8 mouse cellular contexts compared by ENCODE assay signal in the genomic region with DNA sequence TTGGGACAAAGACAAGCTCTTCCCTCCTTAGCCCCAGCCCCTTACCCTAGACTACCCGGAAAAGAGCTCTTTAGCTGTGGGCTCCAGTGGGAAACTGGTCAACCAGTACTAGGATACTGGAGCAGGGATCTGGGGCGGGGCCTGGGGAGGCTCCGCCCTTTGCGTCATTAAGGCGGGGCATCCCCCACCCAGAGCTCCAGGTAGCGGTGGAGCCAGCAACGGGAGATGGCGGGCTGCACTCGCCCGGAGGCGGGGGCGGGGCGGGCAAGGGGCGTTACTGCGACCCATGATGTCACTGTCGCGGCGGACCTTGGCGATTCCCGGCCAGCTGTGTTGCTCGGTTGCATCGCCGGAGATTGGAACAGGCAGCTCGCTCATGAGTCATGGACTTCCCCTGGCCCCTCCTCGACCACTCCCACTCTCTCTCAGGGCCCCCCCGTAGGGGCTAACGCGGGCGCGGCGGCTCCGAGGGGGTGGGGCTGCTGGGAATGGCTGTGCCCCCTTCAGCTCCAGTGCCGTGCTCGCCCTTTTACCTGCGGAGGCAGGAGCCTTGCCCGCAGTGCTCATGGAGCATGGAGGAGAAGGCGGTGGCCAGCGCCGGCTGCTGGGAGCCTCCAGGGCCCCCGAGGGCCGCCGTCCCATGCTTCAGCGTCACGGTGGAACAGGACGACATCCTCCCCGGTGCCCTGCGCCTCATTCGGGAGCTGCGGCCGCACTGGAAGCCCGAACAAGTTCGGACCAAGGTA. TPM values are rescaled to one million over a fixed set of nuclear protein-coding genes. Genes with fewer than 3 reads are reported as not detected.
A peak's percentile ranks its signal among the peaks of the same experiment; 100 is the strongest.
DNase-seq lines count a peak whose midpoint lies in the region; ATAC-seq and TF ChIP-seq lines count a peak whose summit lies in the region.

A gene (plus strand): TSS at position 297 of the 746 bp plus-strand sequence.

- TF ChIP-seq CTCF in MEL (IDR thresholded peaks at IDR 0.05 in 2 of 3, conservative IDR thresholded peaks at IDR 0.05 in 1 of 3; ENCODE audit: control insufficient read depth in 1 of 3, insufficient read depth in 1 of 3, low read depth in 2 of 3, low read length in 3 of 3, poor library complexity in 1 of 3, severe bottlenecking in 1 of 3): no peak

- under 1% methylated on average over 52 of the region's 52 CpGs for WGBS in hindbrain, embryonic 11.5 days

- H3K9me3 ChIP-seq in MEL (replicated peaks; ENCODE audit: insufficient read depth, low read length): no peaks in the 10 kb centered on the region
- no peaks in the 10 kb centered on the region for H3K9me3 ChIP-seq in hindbrain, embryonic 11.5 days (ENCODE audit: control insufficient read depth, low read length)

- no peak for TF ChIP-seq POLR2A in MEL (IDR thresholded peaks at IDR 0.05; ENCODE audit: control insufficient read depth in 1 of 2, insufficient read depth in 1 of 2, low read depth in 1 of 2, low read length in 2 of 2, poor library complexity in 1 of 2)

- TF ChIP-seq EP300 in MEL (IDR thresholded peaks at IDR 0.05; ENCODE audit: low read depth in 1 of 2, low read length in 2 of 2): no peak

- ATAC-seq in hindbrain, embryonic 11.5 days (ENCODE audit: low FRiP score): peak; percentile 82

- no peak for TF ChIP-seq RAD21 in MEL (IDR thresholded peaks at IDR 0.05; ENCODE audit: low read depth, low read length)

- H3K27me3 ChIP-seq in MEL (ENCODE audit: control insufficient read depth in 1 of 2, insufficient read depth in 2 of 2, low read length in 2 of 2): peaks cover 1 to 3% of the 10 kb centered on the region in 2 experiments
- H3K27me3 ChIP-seq in hindbrain, embryonic 11.5 days (ENCODE audit: control insufficient read depth, insufficient read depth, low read length): peaks cover 19% of the 10 kb centered on the region

- peak within 1 kb of the TSS; percentile 98 for H3K4me2 ChIP-seq in hindbrain, embryonic 11.5 days (replicated peaks; ENCODE audit: low read depth, low read length)

- DNase-seq in MEL (ENCODE audit: low read depth, low spot score): peak; percentile 84
- DNase-seq in cerebellum, adult 8-10 months: peak; percentile 34
- peak; percentile 42 to 75 for DNase-seq in frontal cortex, adult 2 months (ENCODE audit: extremely low spot score in 1 of 2, low spot score in 1 of 2)
- DNase-seq in hindbrain, embryonic 11.5 days (ENCODE audit: low spot score): peak; percentile 87
- DNase-seq in layer of hippocampus, postnatal 25 days (ENCODE audit: extremely low spot score in 1 of 2, low spot score in 1 of 2): peak; percentile 55 to 62
- DNase-seq in lung, postnatal 10 days: peak; percentile 88
- peak; percentile 86 for DNase-seq in retina, postnatal 1 day
- peak; percentile 38 for DNase-seq in urinary bladder, postnatal 10 days (ENCODE audit: low spot score)

- peak within 1 kb of the TSS; percentile 39 for H3K9ac ChIP-seq in MEL (ENCODE audit: control insufficient read depth, low read depth, low read length, poor library complexity, severe bottlenecking)
- H3K9ac ChIP-seq in hindbrain, embryonic 11.5 days (ENCODE audit: low read depth, low read length): peak within 1 kb of the TSS; percentile 62

- no peak within 1 kb of the TSS for H3K27ac ChIP-seq in MEL (ENCODE audit: control insufficient read depth, low read depth, low read length)
- no peak within 1 kb of the TSS for H3K27ac ChIP-seq in hindbrain, embryonic 11.5 days (ENCODE audit: low read depth, low read length)

- H3K4me1 ChIP-seq in MEL (ENCODE audit: control insufficient read depth in 1 of 2, insufficient read depth in 2 of 2, low read length in 2 of 2): peaks cover 0 to 16% of the 10 kb centered on the region in 2 experiments; a peak in 2 of 4 replicates
- peaks cover 10% of the 10 kb centered on the region; the same call in 1 of the 2 replicates for H3K4me1 ChIP-seq in hindbrain, embryonic 11.5 days (replicated peaks; ENCODE audit: control insufficient read depth, insufficient read depth, low read length)

- peak within 1 kb of the TSS; percentile 47 to 53 for H3K4me3 ChIP-seq in MEL (ENCODE audit: control insufficient read depth in 1 of 2, insufficient read depth in 1 of 2, low read depth in 2 of 2, low read length in 2 of 2)
- H3K4me3 ChIP-seq in hindbrain, embryonic 11.5 days (ENCODE audit: low read depth, low read length): peak within 1 kb of the TSS; percentile 68

- peaks cover 0 to 6% of the 10 kb centered on the region in 2 experiments; a peak in 2 of 4 replicates for H3K36me3 ChIP-seq in MEL (ENCODE audit: control insufficient read depth in 1 of 2, insufficient read depth in 2 of 2, low read length in 2 of 2)
- no peaks in the 10 kb centered on the region for H3K36me3 ChIP-seq in hindbrain, embryonic 11.5 days (ENCODE audit: control insufficient read depth, insufficient read depth, low read length)

- H3K79me2 ChIP-seq in MEL (ENCODE audit: control insufficient read depth, insufficient read depth, low read length, poor library complexity): no peaks in the 10 kb centered on the region

TF ChIP-seq in MEL, 35 proteins besides CTCF, POLR2A, EP300 and RAD21:
- TF ChIP-seq ZNF384 (IDR thresholded peaks at IDR 0.05; ENCODE audit: low read depth, low read length): no peak
- peak; percentile 50; the same call in 1 of the 2 replicates for TF ChIP-seq ETS1 (IDR thresholded peaks at IDR 0.05; ENCODE audit: low read depth, low read length)

RNA-seq across cellular contexts. Expression of the gene that starts here (rescaled TPM):
- total RNA-seq in MEL (2012; rRNA removed): 0.08 TPM in 1 of 2 replicates, not detected in the other
- under 1 TPM in 1 of 2 experiments, not detected in 1; 0.06 TPM for polyA plus RNA-seq in MEL (2012; ENCODE audit: insufficient read depth in 1 of 2, insufficient read length in 2 of 2, low read depth in 1 of 2, low replicate concordance in 2 of 2, missing spikeins in 1 of 2)
- 7.8 and 8.6 TPM in 2 replicates for polyA plus RNA-seq in frontal cortex, adult 2 months (2012; rRNA removed)
- polyA plus RNA-seq in hindbrain, embryonic 11.5 days (2014; fragmentation: Nextera tagmentation; extraction: Ambion mirVana): 2.9 and 3.1 TPM in 2 replicates
- total RNA-seq in layer of hippocampus, postnatal 25 days (2021): 1 to 10 TPM; 1.8 to 2.7 TPM

Comparison
In these comparisons a context has a peak if more than half of its experiments do, and no peak if none do; other contexts are left out.
1. Peak in DNase-seq, H3K4me3 ChIP-seq and H3K9ac ChIP-seq in MEL; RNA of the gene not detected or under 1 TPM.
2. DNase-seq: peak in every context shown above with its lines; median percentile 88 in lung, postnatal 10 days; 87 in hindbrain, embryonic 11.5 days; 86 in retina, postnatal 1 day; 84 in MEL; 58 in frontal cortex, adult 2 months; 58 in layer of hippocampus, postnatal 25 days; 38 in urinary bladder, postnatal 10 days; 34 in cerebellum, adult 8-10 months.